Mouse (Mus musculus): ENCODE results near the gene Fbn1. TPM values are rescaled to one million over a fixed set of nuclear protein-coding genes. Genes with fewer than 3 reads are reported as not detected.

Fbn1 gene
- total and polyA plus RNA-seq, 3 experiments, result 15.0 to 43.9 (median 28.8) TPM

- WGBS, result 42% methylated on average over 7 of the region's 7 CpGs
- H3K79me2 ChIP-seq (replicated peaks; ENCODE audit: control insufficient read depth, insufficient read depth, low read length), result no peaks in the 10 kb centered on the region
- DNase-seq, result peak in 1 of 2 experiments; percentile 14
Measured at GRCm38 (mm10) chr2:125540579-125540978, 32.8 kb upstream of the Fbn1 start.

GRCm38 (mm10) chr2:125539640-125540039 lies 31.8 kb upstream of the Fbn1 start:
- Histone ChIP-seq H3K9ac (ENCODE audit: low read depth, low read length) (no peak overlapping the region), H3K36me3 (ENCODE audit: control insufficient read depth, insufficient read depth, low read length) (no peaks in the 10 kb centered on the region), H3K27me3 (ENCODE audit: control insufficient read depth, insufficient read depth, low read length) (no peaks in the 10 kb centered on the region), H3K27ac (no peak overlapping the region), H3K79me2 (replicated peaks; ENCODE audit: control insufficient read depth, insufficient read depth, low read length) (no peaks in the 10 kb centered on the region), H3K4me3 (no peak overlapping the region), H3K4me1 (ENCODE audit: control insufficient read depth, insufficient read depth, low read length) (no peaks in the 10 kb centered on the region)
- WGBS, result 87% methylated on average over 3 of the region's 3 CpGs
- intact Hi-C loops (cut with DNase I), result no loop called here
- TF ChIP-seq CTCF (IDR thresholded peaks at IDR 0.05) (no peak), POLR2A (IDR thresholded peaks at IDR 0.05; ENCODE audit: insufficient read depth, low read depth, low read length) (no peak), EP300 (IDR thresholded peaks at IDR 0.05; ENCODE audit: insufficient read depth, low read depth, low read length) (no peak)
- DNase-seq, result no peak

More at GRCm38 (mm10) chr2:125540579-125540978, 32.8 kb upstream of the Fbn1 start:
- Histone ChIP-seq H3K36me3 (ENCODE audit: control insufficient read depth, insufficient read depth, low read length) (no peaks in the 10 kb centered on the region), H3K4me1 (ENCODE audit: control insufficient read depth, insufficient read depth, low read length) (no peaks in the 10 kb centered on the region), H3K9ac (ENCODE audit: low read depth, low read length) (no peak overlapping the region), H3K27me3 (ENCODE audit: control insufficient read depth, insufficient read depth, low read length) (no peaks in the 10 kb centered on the region), H3K27ac (no peak overlapping the region), H3K4me3 (no peak overlapping the region)
- no peak for TF ChIP-seq CTCF (IDR thresholded peaks at IDR 0.05)
- no peak for TF ChIP-seq POLR2A (IDR thresholded peaks at IDR 0.05; ENCODE audit: insufficient read depth, low read depth, low read length)
- no peak for TF ChIP-seq EP300 (IDR thresholded peaks at IDR 0.05; ENCODE audit: insufficient read depth, low read depth, low read length)
- intact Hi-C loops (cut with DNase I), result no loop called here

- DNase-seq, result peak; percentile 49 to 73
- Histone ChIP-seq H3K27ac (no peak overlapping the region), H3K79me2 (replicated peaks; ENCODE audit: control insufficient read depth, insufficient read depth, low read length) (no peaks in the 10 kb centered on the region), H3K27me3 (ENCODE audit: control insufficient read depth, insufficient read depth, low read length) (no peaks in the 10 kb centered on the region), H3K4me1 (ENCODE audit: control insufficient read depth, insufficient read depth, low read length) (no peaks in the 10 kb centered on the region), H3K9ac (ENCODE audit: low read depth, low read length) (no peak overlapping the region), H3K36me3 (ENCODE audit: control insufficient read depth, insufficient read depth, low read length) (no peaks in the 10 kb centered on the region), H3K4me3 (no peak overlapping the region)
- intact Hi-C loops (cut with DNase I), result no loop called here
- WGBS, result 38% methylated on average over 6 of the region's 6 CpGs
- no peak for TF ChIP-seq POLR2A (IDR thresholded peaks at IDR 0.05; ENCODE audit: insufficient read depth, low read depth, low read length)
- TF ChIP-seq EP300 (IDR thresholded peaks at IDR 0.05; ENCODE audit: insufficient read depth, low read depth, low read length), result no peak
- no peak for TF ChIP-seq CTCF (IDR thresholded peaks at IDR 0.05)
Measured at GRCm38 (mm10) chr2:125530665-125531064, 22.9 kb upstream of the Fbn1 start.

GRCm38 (mm10) chr2:125526566-125526965 lies 18.8 kb upstream of the Fbn1 start:
- H3K27ac ChIP-seq, result no peak overlapping the region
- H3K4me1 ChIP-seq (ENCODE audit: control insufficient read depth, insufficient read depth, low read length), result no peaks in the 10 kb centered on the region
- no peaks in the 10 kb centered on the region for H3K79me2 ChIP-seq (replicated peaks; ENCODE audit: control insufficient read depth, insufficient read depth, low read length)
- H3K9ac ChIP-seq (ENCODE audit: low read depth, low read length), result no peak overlapping the region
- no peak overlapping the region for H3K4me3 ChIP-seq
- intact Hi-C loops (cut with DNase I), result no loop called here
- 66% methylated on average over 5 of the region's 5 CpGs for WGBS
- no peaks in the 10 kb centered on the region for H3K36me3 ChIP-seq (ENCODE audit: control insufficient read depth, insufficient read depth, low read length)
- no peak for DNase-seq
- TF ChIP-seq POLR2A (IDR thresholded peaks at IDR 0.05; ENCODE audit: insufficient read depth, low read depth, low read length) (no peak), CTCF (IDR thresholded peaks at IDR 0.05) (no peak), EP300 (IDR thresholded peaks at IDR 0.05; ENCODE audit: insufficient read depth, low read depth, low read length) (no peak)
- no peaks in the 10 kb centered on the region for H3K27me3 ChIP-seq (ENCODE audit: control insufficient read depth, insufficient read depth, low read length)

GRCm38 (mm10) chr2:125525484-125525883 lies 17.7 kb upstream of the Fbn1 start:
- no peak for DNase-seq
- no peaks in the 10 kb centered on the region for H3K36me3 ChIP-seq (ENCODE audit: control insufficient read depth, insufficient read depth, low read length)
- H3K4me3 ChIP-seq, result no peak overlapping the region
- intact Hi-C loops (cut with DNase I), result no loop called here
- 77% methylated on average over 2 of the region's 2 CpGs for WGBS
- H3K79me2 ChIP-seq (replicated peaks; ENCODE audit: control insufficient read depth, insufficient read depth, low read length), result no peaks in the 10 kb centered on the region
- no peak overlapping the region for H3K9ac ChIP-seq (ENCODE audit: low read depth, low read length)
- H3K27ac ChIP-seq, result no peak overlapping the region
- H3K4me1 ChIP-seq (ENCODE audit: control insufficient read depth, insufficient read depth, low read length), result no peaks in the 10 kb centered on the region
- TF ChIP-seq POLR2A (IDR thresholded peaks at IDR 0.05; ENCODE audit: insufficient read depth, low read depth, low read length) (no peak), CTCF (IDR thresholded peaks at IDR 0.05) (no peak), EP300 (IDR thresholded peaks at IDR 0.05; ENCODE audit: insufficient read depth, low read depth, low read length) (no peak)
- no peaks in the 10 kb centered on the region for H3K27me3 ChIP-seq (ENCODE audit: control insufficient read depth, insufficient read depth, low read length)

- WGBS, result 12% methylated on average over 4 of the region's 4 CpGs
- intact Hi-C loops (cut with DNase I), result no loop called here
- H3K4me3 ChIP-seq, result no peak overlapping the region
- H3K9ac ChIP-seq (ENCODE audit: low read depth, low read length), result no peak overlapping the region
- H3K79me2 ChIP-seq (replicated peaks; ENCODE audit: control insufficient read depth, insufficient read depth, low read length), result no peaks in the 10 kb centered on the region
- H3K36me3 ChIP-seq (ENCODE audit: control insufficient read depth, insufficient read depth, low read length), result no peaks in the 10 kb centered on the region; the same call in 1 of the 2 replicates
- no peaks in the 10 kb centered on the region for H3K27me3 ChIP-seq (ENCODE audit: control insufficient read depth, insufficient read depth, low read length)
- H3K27ac ChIP-seq, result peak overlapping the region; percentile 41
- TF ChIP-seq EP300 (IDR thresholded peaks at IDR 0.05; ENCODE audit: insufficient read depth, low read depth, low read length) (peak; percentile 79), CTCF (IDR thresholded peaks at IDR 0.05) (no peak)
- DNase-seq, result peak; percentile 72 to 81
- peaks cover 5% of the 10 kb centered on the region for H3K4me1 ChIP-seq (ENCODE audit: control insufficient read depth, insufficient read depth, low read length)
Measured at GRCm38 (mm10) chr2:125516594-125516993, 8.8 kb upstream of the Fbn1 start.

All from heart, adult 2 months (tissue).